Mouse (Mus musculus) layer of hippocampus, adult 18-20 months (tissue): ENCODE measurements at regions not wholly inside any gene's neighbourhood (a gene's known extent, or its start where the extent isn't known, plus 50 kb on each side); places are given as distances from the start of the nearest gene placed in this dataset.

ENCODE experiments used
- DNase-seq, 2 experiments: peaks; one replicate each; pipeline ENCODE4 v3.0.0; 2022; ENCODE audit warnings: low spot score in 2 of 2

DNA sequence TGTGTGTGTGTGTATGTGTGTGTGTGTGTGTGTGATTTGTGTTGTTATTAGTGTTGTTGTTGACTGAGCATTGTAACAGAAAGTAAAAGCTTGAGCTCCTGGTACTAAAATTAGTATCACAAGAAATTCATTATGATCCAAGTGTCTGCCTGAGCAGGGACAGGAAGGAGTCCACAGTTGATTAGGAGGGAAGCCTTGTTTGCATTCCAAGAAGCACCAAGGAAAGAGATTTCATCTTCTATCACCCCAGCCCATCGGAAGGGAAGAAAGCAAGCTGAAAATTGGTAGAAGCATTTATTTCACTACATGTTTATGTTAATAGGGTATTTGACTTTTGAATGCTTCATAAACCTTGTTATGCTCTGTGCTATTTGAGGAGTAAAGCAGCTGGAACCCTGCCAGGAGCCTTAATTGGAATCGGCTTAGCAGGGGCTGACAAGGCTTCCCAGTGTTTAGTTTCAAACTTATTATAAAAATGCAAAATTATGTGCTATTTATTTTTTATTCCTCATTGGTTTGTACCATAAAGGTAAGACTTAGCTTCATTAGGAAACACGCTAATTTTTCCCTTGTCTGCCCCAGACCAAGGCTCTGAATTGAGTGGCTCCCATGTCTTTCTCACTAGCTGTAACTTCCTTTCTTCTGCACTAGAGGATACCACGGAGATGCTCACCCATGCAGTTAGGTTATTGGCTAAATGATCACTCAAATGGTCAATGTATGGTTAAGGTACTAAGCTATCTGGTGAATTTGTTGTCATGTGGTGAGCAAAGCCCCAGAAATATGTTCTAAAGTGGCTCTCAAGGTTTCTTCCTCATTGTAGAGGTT is 318.6 kb downstream of the Serpinb8 start:
- DNase-seq: no peak

DNA sequence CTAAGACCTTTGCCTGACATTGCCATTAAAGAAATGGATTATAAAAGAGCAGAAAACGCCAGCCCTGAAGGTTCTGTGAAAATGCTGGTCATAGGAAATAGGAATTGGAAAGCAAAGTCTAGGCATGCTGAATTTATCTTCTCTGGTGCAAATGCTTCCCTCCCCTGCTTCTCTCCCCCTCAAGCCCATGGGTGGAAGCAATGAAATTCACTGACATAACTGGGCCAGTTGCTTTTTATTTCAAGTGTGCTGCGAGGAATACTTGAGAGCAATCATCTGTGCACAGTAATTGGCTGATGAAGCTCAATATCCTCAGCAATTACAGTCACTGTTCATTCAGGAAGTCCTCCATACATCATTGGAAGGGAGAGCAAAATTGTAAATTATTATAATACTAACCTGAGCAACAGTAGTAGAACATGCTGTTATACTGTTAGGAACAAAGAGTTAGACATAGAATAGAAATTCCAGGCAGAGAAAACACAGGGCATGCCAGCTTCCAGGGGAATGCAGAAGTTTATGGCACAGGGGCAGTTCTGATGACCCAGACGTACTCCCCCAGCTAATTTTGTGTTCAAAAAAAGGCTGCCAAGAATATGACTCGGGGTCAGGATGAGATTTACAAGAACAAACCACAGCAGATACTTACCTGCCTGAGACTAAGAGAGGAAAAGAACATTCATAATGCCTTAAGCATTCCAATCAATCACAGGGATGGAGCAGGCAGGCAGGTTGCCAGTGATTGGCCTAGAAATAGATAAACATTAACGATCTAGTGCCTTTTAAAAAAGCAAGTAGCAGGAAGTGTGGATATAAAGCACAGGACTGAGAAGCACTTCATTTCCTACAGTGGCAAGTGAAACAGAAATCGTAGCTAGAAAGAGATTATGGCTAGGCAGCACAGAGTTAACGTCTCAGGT is 325.1 kb downstream of the Serpinb8 start:
- DNase-seq: no peak

DNA sequence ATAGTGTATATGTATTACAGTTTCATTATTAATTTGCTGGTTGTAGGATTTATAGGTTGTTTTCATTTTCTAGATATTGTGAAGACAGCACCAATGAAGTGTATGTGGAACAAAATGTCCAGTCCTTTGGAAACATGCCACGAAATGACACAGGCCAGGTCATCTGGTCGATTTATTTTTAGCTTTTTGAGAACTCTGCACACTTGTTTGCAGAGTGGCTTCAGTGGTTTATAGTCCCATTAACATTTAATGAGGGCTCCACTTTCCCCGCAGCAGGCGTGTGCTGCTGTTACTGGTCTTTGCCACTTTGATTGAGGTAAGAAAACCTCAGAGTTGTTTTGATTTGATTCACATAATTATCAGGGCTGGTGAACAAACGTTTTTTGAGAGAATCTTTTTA is 327.2 kb downstream of the Serpinb8 start:
- DNase-seq: no peak

DNA sequence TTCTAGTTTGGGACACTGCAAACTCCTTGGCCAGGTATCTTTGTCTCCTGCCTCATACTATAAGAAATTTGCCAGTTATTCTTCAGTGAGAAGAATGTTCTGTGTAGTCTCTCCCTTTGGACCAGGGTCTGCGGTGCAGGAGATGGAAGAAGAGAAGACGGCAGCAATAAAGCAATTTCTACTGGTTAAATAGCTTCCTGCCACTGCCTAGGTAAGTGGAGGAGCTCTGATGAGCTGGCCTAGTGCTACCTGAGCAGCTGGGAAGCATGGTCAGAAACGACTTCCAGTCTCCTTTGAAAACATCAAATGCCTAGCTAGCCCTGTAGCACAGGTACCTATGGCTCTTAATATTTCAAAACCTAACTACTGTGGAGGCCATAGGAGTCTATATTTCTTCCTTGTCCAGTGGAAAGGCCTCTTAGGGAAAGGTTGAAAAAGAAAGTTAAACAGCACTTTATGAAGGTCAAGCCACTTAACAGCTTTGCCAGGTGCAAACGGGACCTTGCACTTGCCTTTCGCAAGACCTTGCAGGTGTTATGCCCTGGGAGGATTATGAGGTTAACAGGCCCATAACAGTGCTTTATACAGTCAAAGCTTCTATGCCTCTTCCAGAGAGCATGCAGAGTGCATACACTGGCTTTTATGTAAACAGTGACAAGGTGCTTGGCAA is 351.9 kb downstream of the Serpinb8 start:
- DNase-seq: no peak

DNA sequence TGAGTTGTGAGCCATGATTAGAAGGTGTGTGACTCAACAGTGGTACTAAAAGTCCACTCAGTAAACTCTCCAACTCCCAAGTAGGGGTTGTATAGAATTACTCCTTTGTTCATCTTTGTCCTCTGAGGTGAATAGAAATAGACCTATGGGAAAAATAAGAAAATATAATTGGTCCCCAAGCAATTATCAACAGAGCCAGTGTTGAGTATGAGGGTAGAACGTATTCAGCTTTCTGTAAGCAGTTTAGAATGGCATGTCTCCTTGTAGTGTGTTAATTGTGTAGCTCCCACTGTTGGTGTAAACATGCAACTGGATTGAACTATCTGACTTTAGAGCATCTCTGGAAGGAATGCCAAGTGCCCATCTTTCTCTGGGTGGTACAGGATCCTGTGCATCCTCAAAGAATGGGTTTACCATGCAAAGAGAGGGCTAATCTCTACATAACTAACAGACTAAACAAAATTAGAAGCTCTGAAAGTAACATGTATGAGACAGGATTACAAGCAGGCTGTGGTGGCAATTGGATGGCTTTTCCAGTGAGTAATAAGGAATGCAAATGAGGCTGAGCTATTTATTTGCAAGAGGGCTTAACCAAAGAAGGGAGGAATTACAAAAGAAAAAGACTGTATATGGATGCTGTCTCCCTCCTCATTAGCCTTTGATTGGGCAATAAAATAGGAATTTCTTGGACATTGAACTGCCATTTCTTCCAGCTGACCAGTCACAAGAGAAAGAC is 356.6 kb downstream of the Serpinb8 start:
- no peak for DNase-seq

DNA sequence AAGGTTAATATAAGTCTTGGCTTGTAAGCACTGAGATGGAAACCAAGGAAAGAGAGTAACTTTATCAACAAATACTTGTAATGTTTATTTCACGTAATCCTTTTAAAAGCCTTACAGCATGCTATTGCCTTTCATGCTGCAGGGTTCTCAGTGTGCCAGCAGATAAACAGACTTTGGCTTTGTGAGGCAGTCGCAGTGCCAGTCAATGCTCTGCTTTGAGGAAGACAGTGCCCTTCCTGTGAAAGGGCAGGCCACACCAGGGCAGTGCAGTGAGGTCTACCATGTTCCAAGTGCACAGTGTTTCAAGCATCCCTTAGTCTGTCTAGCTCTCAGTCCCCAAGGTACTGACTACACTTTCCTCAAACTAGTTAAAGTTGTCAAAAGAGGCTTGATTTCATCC is 360.6 kb downstream of the Serpinb8 start:
- DNase-seq: no peak

DNA sequence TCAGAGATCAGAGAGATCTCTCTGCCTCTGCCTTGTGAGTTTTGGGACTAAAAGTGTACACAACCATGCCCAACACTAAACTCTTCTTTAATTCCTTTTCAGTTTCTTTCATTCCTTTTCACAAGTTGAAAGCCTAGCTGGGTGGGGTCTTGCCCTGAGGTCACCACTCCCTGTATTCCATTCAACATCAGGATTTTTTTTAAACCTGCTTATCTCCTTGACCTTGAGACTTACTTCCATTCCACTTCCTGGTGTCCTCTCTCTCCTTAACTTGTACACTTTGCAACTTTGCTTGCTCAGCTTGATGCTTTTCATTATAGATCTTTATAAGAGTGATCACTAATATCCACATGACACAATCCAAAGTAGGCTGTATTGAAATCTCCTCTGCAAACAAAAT is 371.2 kb downstream of the Serpinb8 start:
- no peak for DNase-seq

DNA sequence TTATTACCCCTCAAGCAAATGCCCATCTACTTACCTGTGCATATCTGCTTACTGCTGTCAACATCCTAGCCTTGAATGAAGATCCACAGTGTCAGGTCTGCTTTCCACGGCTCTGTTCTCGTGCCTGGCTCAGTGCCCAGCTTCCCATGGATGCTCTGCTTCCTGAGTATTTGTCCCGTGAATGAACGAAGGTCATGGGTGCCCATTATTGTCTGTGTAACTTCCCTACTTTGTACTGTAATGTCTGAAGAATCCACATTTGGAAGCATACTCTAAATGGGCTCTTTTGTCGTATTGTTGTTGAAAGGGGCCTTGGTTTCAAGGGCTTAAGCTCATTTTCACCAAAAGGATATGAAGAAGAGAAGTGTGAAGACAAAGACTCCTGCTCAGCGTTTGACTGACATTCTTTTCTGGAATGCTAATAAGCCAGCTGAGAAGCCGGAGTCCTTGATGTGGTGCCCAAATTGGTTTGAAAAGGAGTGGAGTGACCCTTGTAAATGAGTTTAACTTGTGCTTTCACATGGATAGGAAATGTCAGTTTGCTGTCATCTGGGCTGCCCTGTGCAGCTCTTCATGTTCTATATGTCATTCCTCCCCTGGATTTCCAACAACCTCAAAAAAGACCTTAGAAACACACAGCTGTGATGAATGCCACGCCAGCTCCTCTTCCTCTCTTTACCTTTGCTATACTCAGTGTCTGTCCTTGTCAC is 386.0 kb downstream of the Serpinb8 start:
- no peak for DNase-seq

DNA sequence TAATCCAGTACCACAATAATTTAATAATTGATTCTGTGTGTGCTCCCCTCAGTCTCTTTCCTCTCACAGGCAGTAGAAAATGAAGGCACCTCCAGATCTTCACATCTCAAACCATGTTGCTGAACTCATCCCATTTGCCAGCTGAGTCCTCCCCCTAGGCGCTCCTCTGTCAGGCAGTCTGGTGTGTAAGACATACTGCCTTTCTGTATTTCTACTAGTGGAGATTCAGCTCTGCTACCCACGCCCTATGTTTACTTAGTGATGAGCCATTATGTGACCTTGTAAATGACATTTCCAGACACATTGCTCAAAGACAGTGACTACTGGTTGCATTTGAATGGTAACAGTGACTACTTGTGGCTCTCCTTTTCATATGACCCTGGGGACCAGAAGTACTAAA is 387.9 kb downstream of the Serpinb8 start:
- no peak for DNase-seq

DNA sequence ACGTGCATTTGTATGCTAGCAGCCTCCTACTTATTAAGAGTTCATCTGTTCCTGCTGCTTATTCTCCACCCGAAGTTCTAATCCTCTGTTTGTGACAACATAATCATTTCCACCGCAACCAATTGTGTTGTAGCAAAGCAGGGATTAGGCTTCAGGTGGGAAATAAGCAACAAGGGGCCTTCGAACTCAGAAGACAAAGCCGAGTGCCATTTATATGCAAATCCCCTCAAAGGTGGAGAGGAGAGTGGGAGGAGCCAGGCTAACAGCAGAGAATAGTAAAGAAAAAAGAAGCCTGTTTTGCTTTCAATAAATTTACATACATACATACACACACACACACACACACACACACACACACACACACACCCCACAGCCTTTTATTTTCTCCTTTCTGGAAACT is 388.6 kb downstream of the Serpinb8 start:
- no peak for DNase-seq

DNA sequence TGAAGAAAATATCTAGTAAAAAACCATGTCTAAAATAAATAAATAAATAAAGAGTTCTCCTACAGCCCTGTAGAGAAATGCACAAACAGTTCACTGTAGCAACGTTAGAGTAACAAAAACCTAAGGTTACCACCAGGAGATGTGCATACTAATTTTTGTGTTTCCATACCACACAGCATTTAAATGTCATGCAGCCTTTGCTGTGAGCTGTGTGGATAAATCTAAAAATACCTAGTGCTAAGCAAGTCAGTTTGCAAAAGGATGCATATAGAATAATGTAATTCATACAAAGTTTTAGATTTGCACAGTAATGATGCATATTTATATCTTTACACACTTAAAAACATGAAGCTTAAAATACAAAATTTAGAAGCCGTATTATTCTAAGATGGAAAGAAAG is 395.8 kb downstream of the Serpinb8 start:
- no peak for DNase-seq

DNA sequence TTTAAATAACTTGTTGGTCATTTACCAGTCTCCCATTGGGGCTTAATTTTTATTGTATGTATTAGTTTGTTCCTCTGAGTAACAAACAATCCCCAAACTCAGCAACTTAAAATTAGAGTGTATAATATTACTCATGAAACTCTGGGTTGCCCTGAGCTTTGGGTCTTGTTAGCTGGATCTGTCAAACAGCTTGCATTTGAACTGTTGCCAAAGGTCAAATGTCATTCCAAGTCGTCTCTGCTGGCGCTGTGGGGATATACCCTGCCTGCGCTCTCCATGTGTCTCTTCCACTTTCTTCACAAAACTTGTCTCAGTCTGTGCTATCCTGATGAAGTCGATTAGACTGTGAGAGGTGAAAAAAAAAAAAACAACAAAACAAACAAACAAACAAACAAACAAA is 398.3 kb downstream of the Serpinb8 start:
- no peak for DNase-seq

DNA sequence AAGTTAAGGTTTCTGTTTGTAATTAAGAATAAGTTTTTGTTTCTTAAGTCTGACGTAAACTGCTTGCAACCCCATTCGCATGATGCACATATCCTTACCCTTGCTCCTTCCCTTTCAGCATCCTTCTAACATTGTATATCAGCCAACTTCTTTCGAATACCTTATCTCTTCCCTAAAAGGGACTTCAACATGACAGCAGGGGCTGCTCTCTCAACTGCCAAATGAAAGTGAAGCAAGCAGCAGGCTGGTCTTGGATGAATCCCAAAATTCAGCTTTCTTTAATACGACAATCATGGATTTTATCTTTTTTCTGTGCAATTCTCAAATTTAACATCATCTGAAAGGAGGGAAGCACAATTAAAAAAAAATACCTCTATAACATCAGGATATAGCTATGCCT is 403.2 kb downstream of the Serpinb8 start:
- peak; percentile 7 to 21 for DNase-seq

DNA sequence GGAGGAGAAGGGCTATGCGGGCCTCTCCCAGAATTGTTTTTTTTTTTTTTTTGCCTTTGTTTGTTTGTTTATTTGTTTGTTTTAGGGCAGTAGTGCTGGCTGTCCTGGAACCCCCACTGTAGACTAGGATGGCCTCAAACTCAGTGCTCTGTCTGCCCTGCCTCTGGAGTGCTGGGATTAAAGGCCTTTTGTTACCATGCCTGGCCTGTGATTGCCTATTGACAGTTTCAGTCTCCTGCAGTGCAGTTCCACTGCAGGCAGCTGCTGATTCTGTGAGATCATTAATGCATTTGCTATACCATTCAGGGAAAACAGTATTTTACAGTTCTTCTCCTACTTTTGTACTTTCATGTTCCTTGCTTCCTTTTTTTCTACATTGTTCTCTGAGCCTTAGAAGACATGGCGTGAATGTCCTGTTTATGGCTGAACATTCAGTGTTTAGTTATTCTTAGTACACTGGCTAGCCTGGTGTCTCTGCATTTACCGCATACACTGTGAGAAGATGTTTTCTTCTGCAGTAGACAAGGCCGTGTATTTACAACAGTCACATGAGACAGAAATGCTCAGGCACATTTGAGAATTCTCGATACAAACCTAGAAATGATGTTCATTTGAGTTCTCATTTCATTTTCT is 434.0 kb downstream of the Serpinb8 start:
- DNase-seq: no peak

DNA sequence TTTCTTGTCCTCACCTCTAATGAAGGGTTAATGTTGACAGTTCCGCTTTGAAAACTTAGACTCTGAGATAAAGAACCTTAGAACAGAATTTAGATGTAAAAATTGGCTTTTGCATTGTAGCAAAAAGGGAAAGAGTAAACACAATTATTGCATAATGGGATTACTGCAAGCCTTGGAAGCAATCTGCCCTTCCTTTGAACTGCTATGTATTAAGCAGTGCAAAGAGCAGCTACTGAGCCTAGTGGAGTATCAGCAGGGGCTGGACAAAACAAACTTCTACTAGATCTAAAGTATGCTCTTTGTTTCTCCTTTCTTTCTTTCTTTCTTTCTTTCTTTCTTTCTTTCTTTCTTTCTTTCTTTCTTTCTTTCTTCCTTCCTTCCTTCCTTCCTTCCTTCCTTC is 434.9 kb downstream of the Serpinb8 start:
- no peak for DNase-seq

DNA sequence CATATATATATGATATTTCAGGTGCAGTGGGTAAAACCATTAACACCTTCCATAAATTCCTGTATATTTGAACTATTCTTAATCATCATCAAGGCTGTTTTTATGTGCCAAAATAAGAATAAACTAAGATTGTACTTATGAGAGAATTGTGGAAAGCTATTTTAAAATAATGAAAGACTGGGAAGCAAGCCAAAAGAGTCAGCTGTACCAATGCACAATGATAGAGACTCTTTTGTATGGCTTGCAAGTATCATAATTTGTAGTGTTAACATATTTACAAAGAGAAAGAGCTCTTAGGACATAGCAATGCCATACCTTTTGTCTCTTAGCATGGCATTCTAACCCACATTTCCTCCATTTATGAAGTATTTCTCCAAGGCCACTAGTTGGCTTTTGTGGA is 436.7 kb downstream of the Serpinb8 start:
- DNase-seq: no peak

DNA sequence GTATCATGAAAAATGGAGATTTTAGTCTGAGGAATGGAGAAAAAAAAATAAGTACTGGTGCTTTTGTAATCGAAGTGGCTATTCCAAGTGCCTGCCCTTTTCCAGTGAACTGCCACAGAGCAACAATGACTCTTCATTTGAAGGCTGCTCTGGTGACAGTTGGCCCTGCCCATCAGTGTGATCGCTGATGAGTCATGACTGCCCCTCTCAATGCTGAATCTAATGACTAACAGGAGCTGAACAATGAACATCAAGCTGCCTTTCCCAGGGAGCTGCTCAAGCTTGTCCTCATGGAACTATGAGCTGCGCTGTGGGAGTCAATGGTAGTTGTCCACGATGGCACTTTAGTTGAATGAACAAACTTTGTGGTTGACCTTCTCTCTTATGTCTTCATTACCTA is 456.4 kb downstream of the Serpinb8 start:
- DNase-seq: no peak

DNA sequence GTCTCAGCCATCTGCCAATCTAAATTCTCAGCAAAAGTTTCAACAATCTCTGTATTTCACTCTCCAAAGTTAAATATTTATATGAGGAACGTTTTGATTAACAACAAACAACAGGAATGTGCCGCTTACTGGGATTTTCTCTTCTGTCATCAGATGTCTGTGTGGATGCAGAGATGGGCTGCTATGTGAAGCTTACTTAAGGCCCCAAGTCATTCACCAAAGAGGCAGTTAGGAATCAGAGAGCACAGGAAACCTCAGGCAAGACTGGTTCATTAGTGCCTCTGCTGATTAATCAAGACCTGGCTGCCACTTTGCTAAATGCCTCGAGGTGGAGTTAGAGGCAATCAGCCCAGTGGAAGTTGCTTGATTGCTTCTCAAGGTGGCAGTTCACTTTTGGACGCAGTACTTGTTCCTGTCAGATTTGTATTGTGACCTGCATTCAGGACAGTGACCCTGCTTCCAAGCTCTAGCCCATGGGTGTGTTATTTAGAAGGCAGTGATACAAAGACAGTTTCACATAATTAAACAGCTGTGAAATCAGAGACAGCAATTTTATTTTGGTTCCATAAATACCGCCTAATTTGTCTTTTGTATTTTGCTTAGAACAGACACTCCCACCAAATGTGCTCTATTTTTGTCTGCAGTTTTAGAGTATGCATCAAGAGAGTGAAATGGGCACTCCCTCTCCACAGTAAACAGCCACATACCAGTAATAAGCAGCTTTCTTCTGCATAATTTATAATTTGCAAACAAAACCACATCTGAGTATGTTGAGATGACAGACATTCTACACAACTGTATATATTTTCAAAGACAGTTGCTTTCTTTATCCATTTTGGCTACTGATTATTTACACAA is 457.3 kb downstream of the Serpinb8 start:
- no peak for DNase-seq

DNA sequence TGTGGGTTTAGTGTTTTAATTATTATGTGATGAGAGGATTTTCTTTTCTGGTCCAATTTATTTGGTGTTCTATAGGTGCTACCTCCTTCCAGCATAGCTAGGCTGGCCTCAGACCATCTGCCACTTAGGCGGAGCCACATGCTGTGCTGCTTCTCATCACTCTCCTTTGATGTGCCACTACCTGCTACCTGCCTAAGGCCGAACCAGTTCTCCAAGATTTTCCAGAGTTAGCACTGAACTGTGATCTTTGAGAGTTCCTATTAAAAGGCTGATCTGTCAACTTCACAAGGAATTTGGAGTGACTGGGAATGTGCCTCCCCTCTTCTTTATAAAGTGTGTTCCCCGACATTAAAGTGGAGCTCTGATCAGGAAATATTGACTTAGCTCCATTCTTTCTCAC is 504.8 kb downstream of the Serpinb8 start:
- no peak for DNase-seq
